Mouse (Mus musculus): ENCODE results near the gene Fam217a.

DNA sequence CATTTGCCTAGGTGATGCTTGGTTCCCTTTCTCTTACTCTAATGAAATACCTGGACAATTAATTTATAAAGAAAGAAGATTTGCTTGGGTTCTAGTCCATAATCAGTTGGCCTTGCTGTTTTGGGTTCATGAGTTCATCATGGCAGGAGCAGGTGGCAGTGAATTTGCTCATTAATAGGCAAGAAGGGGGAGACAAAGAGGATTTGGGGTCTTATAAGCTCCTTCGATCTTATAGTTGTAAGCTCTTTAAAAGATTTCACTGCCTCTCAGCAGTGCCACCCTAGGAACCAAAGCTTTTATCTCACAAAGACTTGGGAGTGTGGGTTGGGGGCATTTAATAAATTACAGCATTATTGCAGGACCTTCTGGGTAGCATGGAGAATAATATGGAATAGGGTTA, 31.2 kb downstream of the Fam217a start:
- TF ChIP-seq MAX (IDR thresholded peaks at IDR 0.05; ENCODE audit: low read depth) (no peak), USF1 (IDR thresholded peaks at IDR 0.05; ENCODE audit: low read depth) (no peak), MYOD1 (IDR thresholded peaks at IDR 0.05; ENCODE audit: control insufficient read depth in 1 of 3, insufficient read length in 2 of 3, low read depth in 2 of 3) (no peak), POLR2A (IDR thresholded peaks at IDR 0.05; ENCODE audit: insufficient read length, low read depth) (no peak), TCF12 (IDR thresholded peaks at IDR 0.05; ENCODE audit: insufficient read depth, poor library complexity, severe bottlenecking) (no peak), E2F4 (IDR thresholded peaks at IDR 0.05; ENCODE audit: insufficient read depth) (no peak), CEBPB (IDR thresholded peaks at IDR 0.05; ENCODE audit: insufficient read depth, poor library complexity, severe bottlenecking) (no peak), SRF (IDR thresholded peaks at IDR 0.05; ENCODE audit: control insufficient read depth, insufficient read length, low read depth) (no peak), POLR2AphosphoS2 (IDR thresholded peaks at IDR 0.05; ENCODE audit: insufficient read length, low read depth) (no peak), MYOG (IDR thresholded peaks at IDR 0.05; ENCODE audit: control insufficient read depth in 1 of 3, insufficient read depth in 1 of 3, insufficient read length in 2 of 3, low read depth in 2 of 3) (no peak)
